Mouse (Mus musculus): ENCODE measurements around the gene Evi5l.

- TF ChIP-seq POLR2A (IDR thresholded peaks at IDR 0.05; ENCODE audit: low read depth, low read length) (no peak), CTCF (IDR thresholded peaks at IDR 0.05; ENCODE audit: extremely low read depth, insufficient read length, insufficient replicate concordance, low read depth, low read length) (no peak)
Observed at GRCm38 (mm10) chr8:4227919-4228318, 61.6 kb downstream of the Evi5l start.

All from small intestine, adult 2 months (tissue).